Mouse (Mus musculus) spleen, embryonic (tissue): ENCODE measurements around the gene Wdr18.

ENCODE experiments used
- CTCF ChIA-PET: fragments of 350-600 bp; sonication (Branson Sonifier 250); formaldehyde crosslinking; loops from one replicate; lab custom pipeline; 2022; lab: Charles Lee

Wdr18 gene

DNA sequence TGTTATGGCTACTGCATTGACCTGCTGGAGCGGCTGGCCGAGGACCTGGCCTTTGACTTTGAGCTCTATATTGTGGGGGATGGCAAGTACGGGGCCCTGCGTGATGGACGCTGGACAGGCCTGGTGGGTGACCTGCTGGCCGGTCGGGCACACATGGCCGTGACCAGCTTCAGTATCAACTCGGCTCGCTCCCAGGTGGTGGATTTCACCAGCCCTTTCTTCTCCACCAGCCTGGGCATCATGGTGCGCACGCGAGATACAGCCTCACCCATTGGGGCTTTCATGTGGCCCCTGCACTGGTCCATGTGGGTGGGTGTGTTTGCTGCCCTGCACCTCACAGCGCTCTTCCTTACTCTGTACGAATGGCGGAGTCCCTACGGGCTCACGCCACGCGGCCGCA, 14.1 kb downstream of the Wdr18 start:
- CTCF ChIA-PET, result no interaction called here

DNA sequence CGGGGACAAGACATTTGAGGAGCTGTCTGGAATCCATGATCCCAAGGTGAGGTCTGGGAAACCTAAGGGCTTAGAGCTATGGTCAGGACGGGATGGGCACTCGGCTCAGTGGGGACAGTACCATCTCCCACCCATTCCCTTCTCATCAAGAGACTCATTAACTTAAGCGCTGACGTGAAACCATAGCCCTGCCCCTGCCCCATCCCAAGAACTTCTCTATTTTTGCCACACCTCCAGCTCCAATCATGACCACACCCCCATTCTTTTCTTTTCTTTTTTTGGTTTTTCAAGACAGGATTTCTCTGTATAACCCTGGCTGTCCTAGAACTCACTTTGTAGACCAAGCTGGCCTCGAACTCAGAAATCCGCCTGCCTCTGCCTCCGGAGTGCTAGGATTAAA, 14.7 kb downstream of the Wdr18 start:
- CTCF ChIA-PET, result no interaction called here

DNA sequence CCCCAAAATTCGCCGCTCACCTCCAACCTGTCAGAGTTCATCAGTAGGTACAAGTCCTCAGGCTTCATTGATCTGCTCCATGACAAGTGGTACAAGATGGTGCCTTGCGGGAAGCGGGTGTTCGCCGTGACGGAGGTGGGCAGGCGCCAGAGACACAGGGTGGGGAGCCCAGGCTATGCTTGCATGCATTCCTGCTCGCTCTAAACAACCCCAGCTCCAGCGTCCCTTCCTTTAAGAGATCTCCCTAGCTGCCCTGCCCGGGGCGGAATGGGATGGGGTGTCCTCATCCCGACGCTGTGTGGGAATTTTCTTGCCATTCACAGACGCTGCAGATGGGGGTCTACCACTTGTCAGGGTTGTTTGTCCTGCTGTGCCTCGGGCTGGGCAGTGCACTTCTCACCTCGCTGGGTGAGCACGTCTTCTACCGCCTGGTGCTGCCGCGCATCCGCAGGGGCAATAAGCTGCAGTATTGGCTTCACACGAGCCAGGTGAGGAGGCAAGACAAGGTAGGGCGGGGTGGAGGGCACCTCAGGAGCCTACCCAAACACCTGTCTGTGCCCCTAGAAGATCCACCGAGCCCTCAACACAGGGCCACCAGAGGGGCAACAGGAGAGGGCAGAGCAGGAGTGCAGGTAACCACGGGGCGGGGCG, 16.2 kb downstream of the Wdr18 start:
- CTCF ChIA-PET, result no interaction called here

DNA sequence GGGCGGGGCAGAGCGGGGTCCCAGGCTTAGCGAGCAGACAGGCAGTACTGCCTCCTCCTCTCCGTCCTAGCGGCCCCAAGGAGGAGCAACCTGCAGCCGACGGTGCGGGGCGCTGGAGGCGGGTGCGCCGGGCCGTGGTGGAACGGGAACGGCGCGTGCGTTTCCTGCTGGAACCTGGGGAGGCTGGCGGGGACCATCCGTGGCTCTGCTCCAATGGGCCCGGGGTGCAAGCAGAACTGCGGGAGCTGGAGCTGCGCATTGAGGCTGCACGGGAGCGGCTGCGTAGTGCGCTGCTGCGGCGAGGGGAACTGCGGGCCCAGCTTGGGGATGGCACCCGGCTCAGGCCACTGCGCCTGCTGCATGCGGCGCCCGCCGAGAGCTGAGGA, 16.8 kb downstream of the Wdr18 start:
- CTCF ChIA-PET, result no interaction called here

DNA sequence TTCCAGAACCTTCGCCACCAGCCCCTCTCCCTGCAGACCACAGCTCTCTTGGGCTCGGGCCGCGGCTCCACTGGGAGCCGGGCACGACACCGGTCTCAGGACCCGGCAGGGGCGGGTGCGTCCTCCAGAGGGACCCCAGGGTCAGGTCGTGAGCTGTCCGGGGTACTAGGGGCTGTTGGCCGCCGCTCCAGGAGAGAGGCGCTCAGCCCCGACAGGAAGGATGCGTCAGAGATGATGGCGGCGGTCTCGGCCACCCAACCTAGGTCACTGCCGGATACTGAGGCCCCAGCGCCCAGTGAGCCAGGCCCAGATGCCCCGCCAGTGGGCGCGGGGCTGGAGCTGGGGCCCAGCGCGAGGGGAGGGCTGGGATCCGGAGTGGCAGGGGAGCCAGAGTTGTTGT, 17.4 kb downstream of the Wdr18 start:
- CTCF ChIA-PET, result no interaction called here

DNA sequence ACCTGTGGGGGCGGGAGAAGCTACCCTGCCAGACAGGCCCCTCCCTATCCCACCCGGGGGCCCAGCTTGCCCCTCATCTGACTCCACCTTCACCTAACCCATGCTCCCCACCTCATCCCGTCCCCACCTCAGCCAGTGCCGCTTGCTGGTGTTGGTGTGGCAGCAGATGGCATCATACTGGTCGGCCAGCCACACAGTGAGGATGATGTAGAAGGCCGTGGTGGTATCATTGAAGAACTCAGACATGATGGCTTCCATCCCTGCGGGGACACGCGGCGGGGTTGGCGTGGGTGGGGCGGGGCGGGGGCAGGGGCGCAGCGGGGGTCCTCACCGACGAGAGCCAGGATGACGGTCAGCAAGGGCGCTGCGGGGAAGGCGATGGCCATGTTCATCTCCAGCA, 18.1 kb downstream of the Wdr18 start:
- CTCF ChIA-PET, result no interaction called here

DNA sequence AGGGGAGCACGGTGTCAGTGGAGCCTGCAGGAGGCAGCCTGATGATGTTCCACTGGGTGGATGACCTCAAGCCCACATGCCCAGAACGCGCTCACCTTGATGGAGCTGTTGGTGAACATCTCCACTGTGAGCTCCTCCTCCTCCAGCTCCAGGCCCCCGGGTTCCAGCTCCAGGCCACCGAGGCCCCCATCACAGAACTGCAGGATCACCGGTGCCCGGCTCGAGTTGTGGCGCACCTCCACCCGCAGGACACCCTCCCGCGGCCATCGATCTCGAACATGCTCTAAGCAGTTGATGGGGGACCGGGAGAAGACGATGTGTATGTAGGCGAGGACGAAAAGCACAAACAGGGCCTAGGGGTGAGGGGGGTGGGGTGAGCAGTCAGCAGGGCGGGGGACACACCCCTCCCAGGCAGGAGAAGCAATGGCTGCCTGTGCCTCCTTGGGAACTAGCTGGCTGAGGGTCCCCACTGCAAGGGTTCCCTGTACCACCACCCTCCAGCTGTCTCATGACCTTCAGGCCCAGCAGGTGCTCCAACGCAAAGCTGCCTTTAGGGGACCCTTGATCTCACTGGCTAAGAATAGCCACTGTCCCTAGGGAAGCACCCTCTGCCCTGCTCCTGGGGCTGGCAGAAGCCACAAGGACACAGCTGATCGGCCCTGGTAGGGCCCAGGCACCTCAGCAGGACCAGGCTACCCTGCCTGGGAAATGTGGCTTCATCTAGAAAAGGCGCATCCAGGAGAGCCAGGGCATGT, 19.6 kb downstream of the Wdr18 start:
- CTCF ChIA-PET, result no interaction called here

DNA sequence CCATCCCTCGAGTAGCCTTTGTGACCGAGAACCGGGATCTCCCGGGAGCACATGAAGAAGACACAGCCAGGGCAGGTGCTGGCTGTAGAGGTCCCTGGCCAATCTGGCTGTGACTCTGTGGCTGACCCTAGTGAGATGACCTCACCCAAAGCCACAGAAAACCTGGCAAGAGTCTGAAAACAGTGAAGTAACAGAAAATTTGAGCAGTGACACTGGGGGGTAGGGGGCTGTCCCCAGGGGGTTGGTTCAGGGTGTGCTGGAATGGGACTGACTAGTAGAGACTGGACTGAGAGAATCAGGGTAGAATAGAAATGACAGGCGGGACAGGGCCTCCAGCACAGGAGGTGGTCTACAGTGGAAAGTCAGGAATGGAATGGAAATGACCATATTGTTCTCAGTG, 23.3 kb downstream of the Wdr18 start:
- CTCF ChIA-PET, result no interaction called here

DNA sequence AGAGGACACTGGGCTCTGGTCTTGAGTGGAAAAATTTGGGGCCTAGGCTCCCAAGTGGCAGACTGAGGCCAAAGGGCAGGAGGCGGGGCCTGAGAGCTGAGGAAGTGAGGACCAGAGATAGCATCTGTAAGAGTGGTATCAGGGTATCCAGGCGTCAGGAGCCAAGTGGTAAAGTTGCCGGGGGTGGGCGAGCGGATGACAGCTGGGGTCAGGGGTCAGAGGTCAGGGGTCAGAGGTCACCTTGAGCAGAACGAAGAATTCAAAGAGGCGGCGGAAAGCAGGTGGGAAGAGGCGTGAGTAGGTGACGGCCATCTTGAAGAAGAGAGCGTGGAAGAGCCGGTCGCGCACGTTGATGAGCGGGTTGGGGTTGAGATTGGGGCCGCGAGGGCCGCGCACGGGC, 23.7 kb downstream of the Wdr18 start:
- CTCF ChIA-PET, result no interaction called here

DNA sequence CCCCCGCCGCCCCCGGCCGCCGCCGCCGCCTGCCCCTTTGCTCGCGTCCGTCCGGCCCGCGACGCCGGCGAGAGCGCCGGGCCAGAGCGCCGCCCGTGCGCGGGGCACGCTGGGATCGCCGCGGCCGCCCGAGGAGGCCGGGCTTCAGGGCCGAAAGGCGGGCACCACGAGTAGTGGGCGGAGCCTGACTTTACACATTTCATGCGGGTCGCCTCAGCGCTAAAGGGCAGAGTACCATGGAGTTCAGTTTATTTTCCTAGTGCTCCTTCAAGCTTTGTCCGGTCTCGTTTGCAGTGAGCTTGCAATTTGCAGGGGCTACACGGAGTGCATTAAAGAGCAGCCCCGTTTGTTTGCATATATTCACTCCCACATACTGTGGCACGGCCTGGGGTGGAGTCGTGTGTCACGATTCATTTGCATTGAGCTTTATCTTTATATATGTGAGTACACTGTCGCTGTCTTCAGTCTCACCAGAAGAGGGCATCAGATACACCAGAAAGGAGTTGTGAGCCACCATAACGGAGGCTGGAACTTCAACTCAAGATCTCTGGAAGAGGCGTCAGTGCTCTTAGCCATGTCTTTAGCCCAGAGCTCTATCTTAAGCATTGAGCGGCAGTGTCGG, 24.4 kb downstream of the Wdr18 start, which contains the start of gene Tmem259:
Gene Tmem259, minus strand, starts transcription at position 136 of the 622 bp plus-strand sequence.
- CTCF ChIA-PET, result interaction anchor here (0.6 to 1.2 kb wide), 5 partner anchors 24 to 610 kb away, joined by 3 to 7 read pairs (median 3); partner anchors contain the start of gene Cbarp

DNA sequence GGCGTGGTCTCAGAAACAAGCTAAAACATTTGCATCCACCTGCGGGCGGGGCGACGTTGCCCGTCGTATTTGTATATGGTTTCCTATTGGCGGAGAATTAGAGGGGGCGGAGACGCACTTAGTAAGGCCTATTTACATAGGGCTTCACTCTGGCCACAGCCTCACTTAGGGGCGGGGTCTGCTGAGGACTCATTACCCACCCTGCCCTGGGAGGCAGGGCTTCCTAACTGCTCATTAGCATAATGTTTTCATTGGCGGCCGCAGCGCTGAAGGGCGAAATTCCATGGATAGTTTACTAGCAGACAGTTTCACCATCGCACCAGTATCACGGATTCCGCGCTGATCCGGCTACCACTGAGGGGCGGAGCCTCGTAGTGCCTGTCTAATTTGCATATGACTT, 24.9 kb downstream of the Wdr18 start:
- CTCF ChIA-PET, result interaction anchor here (0.5 to 1.2 kb wide), 6 partner anchors 24 to 609 kb away, joined by 3 to 7 read pairs (median 3); partner anchors contain the start of gene Cbarp

DNA sequence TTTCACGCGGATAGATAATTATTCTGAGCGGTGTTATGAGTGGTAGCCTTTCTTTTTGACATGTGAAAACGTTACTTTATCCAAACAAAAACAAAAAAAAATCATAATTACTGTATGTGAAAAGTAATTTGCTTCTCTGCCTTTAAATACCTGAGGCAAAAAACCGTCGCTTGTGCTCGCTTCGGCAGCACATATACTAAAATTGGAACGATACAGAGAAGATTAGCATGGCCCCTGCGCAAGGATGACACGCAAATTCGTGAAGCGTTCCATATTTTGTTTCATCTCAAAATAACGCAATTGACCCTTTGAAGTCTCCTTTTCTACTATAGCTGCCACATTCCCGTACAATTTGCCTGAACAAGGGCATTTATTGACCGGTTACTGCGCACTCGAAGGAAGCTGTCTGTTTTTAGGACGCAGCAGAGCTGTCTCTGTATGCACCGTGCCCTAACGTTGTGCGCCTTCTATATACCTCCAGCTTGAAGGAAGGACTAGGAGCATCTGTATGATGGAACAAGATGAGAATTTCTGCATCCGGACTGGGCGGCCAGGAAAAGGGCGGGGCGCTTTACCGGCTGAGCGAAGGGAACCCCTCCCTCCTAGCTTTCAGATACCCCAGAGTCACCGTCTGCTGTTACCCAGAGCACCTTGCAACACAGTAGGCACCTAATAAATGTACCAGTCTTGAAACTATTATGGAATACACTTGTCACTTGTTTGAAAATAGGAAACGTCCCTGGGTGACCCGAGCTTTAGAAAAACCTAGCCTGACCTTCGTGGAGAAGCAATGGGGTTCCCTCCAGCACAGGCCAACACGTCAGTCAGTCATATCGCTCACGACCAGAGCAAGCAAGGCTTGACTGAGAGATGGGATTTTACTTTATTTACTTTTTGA, 25.6 kb downstream of the Wdr18 start:
- CTCF ChIA-PET, result interaction anchor here (0.5 to 1.2 kb wide), 3 partner anchors 57 to 608 kb away, joined by 3 read pairs; no protein-coding TSS in a partner anchor

DNA sequence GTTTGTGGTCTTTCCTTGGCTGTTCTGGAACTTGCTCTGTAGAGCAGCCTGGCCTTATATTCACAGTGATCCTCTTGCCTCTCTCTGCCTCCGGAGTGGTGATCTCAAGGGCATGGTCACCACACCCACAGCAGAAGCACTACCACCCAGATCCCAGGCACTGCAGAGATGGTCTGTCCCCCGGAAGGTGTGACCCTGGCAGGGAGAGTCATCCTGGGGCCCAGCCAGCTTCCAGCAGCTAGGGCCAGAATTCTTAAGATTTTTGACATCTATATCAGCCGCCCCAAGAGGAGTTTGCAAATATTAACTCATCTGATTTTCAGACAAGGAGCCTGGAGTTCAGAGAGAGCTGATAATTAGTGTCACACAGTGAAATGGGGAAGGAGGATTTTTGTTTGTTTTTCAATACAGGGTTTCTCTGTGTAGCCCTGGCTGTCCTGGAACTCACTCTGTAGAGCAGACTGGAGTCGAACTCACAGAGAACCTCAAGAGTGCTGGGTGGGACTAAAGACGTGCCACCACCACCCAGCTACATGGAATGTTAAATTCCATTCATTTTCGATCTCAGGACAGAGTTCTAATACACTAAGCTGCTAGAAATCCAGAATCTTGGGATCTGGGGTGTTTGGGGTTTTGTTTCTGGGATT, 26.4 kb downstream of the Wdr18 start:
- CTCF ChIA-PET, result interaction anchor here (0.6 to 1.2 kb wide), 4 partner anchors 50 to 919 kb away, joined by 3 to 9 read pairs (median 3); partner anchors contain the start of gene Arid3a

DNA sequence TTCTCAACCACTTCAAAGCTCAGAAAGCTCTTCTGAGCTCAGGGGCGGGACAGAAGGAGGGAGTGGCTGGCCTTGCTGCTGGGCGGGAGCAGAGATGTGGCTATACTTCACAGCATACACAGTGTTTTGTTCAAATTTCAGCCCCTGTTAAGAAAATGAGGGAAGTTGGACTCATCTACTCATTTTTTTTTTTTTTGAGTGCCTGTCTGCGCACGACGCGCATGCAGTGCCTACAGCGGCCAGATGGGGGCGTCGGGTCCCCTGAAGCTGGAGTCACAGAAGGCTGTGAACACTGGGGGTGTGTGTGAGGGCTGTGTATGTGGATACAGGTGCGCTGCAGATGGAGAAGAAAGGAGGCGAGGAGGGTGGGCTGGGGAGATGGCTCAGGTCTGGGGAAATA, 27.0 kb downstream of the Wdr18 start:
- CTCF ChIA-PET, result interaction anchor here (0.6 to 1.2 kb wide), 5 partner anchors 46 to 919 kb away, joined by 3 to 9 read pairs (median 3); partner anchors contain the start of gene Arid3a

DNA sequence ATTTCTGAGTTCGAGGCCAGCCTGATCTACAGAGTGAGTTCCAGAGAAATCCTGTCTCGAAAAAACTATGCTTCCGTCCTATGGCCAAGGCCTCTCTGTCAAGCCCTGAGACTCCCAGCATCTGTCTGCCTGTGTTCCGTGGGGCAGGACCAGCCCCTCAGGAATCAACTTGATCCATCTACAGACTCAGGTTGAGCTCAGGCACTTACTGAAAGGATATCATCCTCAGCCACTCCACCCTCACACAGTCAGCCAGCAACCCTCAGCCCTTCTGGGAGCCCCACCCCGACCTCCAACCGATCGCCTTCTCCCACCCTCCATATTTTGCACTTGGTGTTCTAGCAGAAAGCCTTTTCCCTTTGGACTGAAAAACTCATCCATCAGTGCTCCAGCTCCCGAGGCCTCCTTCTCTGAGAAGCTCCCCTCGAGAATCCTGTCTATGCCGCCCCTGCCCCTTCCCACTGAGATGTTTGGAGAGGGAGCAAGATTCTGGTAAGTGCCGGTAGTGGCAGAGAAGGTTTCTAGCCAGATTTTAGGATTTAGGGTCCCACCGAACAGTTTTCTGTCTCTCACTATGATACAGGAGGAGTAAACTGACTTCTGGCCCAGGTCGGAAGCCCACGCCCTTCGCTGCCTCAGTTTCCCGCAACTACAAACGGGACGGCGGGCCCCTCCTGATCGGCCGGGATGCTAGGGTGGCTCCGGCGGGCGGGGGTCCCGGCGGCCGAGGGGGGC, 28.0 kb downstream of the Wdr18 start:
- CTCF ChIA-PET, result interaction anchor here (1.0 kb wide), 1 partner anchor 46 kb away, joined by 4 read pairs; no protein-coding TSS in a partner anchor

DNA sequence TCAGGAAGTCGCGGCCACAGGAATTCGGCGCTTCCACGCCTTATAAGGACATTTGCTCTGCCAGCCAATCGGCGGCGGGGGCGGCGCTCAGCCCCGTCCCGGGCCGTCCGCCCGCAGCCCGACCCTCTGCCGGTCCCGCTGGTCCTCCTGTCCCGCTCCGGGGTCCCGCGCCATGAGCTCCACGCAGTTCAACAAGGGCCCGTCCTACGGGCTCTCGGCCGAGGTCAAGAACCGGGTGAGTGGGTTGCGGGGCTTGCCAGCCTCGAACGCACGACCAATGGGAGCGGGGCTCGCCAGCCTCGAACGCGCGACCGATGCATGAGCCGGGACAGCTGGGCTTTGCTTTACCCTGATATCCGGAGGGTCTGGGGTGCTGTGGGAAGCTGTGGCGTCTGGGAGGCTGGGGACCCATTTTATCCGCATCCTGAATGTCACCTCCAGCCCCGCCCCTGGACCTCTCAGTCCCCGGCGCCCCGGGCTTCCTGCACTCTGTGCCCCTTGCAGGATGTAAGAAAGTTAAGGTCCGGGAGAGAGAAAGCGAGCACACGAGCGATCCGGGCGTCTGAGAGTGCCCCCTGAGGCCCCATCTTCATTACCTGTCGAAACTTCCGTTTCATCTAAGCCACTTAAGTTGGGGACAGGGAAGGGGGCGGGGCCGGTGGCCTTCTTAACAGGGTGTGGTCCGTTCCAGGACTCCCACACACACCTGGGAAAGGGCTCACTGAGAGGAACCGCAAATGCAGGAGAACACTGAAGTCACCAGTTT, 28.7 kb downstream of the Wdr18 start, which contains the start of gene Cnn2:
Gene Cnn2, plus strand, starts transcription at position 79 of the 766 bp plus-strand sequence.
- CTCF ChIA-PET, result interaction anchor here (1.0 to 1.3 kb wide), 3 partner anchors 29 to 153 kb away, joined by 4 to 7 read pairs (median 5); partner anchors contain the start of genes Arhgap45 and Cbarp

DNA sequence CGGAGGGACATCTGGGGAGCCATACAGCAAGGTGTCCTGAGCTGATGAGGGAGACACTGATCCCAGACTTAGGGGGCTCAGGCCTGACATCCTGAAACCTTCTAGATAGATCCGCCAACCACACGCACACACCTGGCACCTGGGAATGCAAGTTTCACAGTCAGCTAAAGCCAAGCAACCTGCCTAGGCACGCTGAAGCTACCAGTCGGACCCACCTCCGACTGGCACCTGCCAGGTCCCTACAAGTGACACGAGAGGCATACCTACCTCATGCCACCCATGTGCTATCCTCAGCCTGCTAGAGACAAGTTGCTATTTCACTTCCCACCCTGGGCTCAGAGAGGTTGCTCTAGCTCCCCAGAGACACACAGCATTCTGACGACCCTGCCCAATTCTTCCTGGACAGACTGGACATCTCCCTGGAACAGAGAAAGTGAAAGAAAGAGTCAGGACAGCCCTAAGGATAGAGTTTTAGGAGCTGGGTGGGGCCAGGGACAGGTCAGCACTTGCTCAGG, 29.4 kb downstream of the Wdr18 start:
- CTCF ChIA-PET, result interaction anchor here (1.0 to 1.3 kb wide), 2 partner anchors 28 to 152 kb away, joined by 5 to 7 read pairs; partner anchors contain the start of genes Arhgap45 and Cbarp

DNA sequence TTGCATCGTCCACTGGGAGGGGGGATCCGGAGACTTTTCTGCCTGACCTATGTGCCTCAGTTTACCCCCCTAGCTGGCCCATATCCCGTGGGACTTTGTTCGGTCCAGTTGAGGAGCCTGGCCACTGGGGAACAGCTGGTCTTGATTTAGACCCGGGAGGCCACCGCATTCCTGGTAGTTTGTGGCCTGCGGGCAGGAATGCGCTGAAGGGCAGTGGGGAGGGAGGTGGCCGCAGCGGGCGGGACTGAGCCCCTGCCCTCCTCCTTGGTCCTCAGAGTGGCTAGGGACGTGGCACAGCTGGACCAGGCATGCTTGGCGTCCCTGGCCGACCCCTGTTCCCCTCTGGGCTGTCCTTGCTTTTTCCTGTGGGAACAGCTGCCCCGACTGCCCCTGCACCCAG, 29.9 kb downstream of the Wdr18 start:
- CTCF ChIA-PET, result interaction anchor here (0.7 to 1.3 kb wide), 3 partner anchors 27 to 177 kb away, joined by 3 to 7 read pairs (median 5); partner anchors contain the start of genes Arhgap45 and Cbarp
